Mouse (Mus musculus) limb, embryonic 10.5 days (tissue): ENCODE measurements at regions not wholly inside any gene's neighbourhood (a gene's known extent, or its start where the extent isn't known, plus 50 kb on each side); places are given as distances from the start of the nearest gene placed in this dataset.

Experiments
- DNase-seq: peaks from one replicate; pipeline ENCODE4 v3.0.0-alpha.2; 2017; ENCODE audit warnings: low spot score
- H3K27ac ChIP-seq: fragments of 300-500 bp; sonication (generic); 2 replicates; pipeline ENCODE4 v1.5.1; 2016; ENCODE audit warnings: mild to moderate bottlenecking
- H3K27me3 ChIP-seq: fragments of 300-500 bp; sonication (generic); 2 replicates; pipeline ENCODE4 v1.6.1; 2016; ENCODE audit warnings: low read depth, mild to moderate bottlenecking; ENCODE audit not compliant: poor library complexity, severe bottlenecking
- H3K36me3 ChIP-seq: fragments of 300-500 bp; sonication (generic); 2 replicates; pipeline ENCODE4 v1.6.1; 2016; ENCODE audit warnings: mild to moderate bottlenecking, moderate library complexity
- H3K4me1 ChIP-seq: fragments of 300-500 bp; sonication (generic); 2 replicates; pipeline ENCODE4 v1.6.1; 2016
- H3K4me3 ChIP-seq: fragments of 300-500 bp; sonication (generic); 2 replicates; pipeline ENCODE4 v1.5.1; 2016; ENCODE audit warnings: mild to moderate bottlenecking, moderate library complexity
- H3K9me3 ChIP-seq: fragments of 300-500 bp; sonication (generic); replicated peaks from 2 replicates; pipeline ENCODE4 v1.6.1; 2016; ENCODE audit warnings: mild to moderate bottlenecking
- WGBS: fragments of 180-500 bp; shearing (Covaris S2); methylation state at CpG from one replicate; pipeline ENCODE4 v1.1.7; 2016; 5-methylcytosine and 5-hydroxymethylcytosine counted together

DNA sequence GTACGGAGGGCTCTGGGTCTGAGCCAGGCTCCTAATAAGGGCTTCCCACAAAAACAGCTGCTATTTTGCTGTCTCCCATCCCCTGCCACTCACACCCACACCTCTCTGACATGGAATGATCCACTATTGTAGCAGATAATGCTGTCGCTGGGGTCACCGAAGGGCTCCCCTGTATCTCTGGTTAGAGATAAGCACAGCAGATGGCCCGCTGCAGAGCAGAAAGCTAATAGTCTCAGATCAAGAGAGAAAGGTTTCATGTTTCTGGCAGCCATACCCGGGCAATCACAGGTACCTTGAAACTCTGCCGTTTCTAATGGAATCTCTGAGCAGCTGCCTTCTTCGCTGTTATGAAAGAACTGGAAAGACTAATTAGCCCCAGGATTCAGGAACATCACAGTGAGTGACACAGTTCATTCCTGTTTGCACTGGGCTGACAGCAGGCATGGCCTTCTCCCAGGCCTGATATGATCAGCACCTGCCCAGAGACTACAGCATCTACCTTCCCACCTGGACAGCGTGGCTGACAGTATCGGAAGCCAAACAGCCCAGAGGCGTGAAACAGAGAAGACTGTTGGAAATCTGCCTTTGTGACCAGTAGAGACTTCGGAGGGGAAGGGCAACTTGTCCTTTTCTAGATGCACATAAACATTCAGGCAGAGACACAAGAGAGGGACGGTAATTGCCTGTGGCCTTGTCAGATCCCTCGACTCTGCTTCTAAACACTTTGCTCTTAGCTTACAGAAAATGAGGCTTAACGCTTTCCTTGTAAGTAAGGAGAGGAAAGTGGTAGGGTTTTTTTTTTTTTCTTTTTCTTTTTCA is 193.5 kb upstream of the Epha4 start:
- DNase-seq = no peak
- H3K27me3 ChIP-seq = no peaks in the 10 kb centered on the region
- WGBS = 38% methylated on average over 14 of the region's 14 CpGs
- no peak overlapping the region for H3K27ac ChIP-seq
- peaks cover 6% of the 10 kb centered on the region for H3K4me1 ChIP-seq
- H3K4me3 ChIP-seq = no peak overlapping the region
- no peaks in the 10 kb centered on the region for H3K9me3 ChIP-seq
- H3K36me3 ChIP-seq = no peaks in the 10 kb centered on the region

DNA sequence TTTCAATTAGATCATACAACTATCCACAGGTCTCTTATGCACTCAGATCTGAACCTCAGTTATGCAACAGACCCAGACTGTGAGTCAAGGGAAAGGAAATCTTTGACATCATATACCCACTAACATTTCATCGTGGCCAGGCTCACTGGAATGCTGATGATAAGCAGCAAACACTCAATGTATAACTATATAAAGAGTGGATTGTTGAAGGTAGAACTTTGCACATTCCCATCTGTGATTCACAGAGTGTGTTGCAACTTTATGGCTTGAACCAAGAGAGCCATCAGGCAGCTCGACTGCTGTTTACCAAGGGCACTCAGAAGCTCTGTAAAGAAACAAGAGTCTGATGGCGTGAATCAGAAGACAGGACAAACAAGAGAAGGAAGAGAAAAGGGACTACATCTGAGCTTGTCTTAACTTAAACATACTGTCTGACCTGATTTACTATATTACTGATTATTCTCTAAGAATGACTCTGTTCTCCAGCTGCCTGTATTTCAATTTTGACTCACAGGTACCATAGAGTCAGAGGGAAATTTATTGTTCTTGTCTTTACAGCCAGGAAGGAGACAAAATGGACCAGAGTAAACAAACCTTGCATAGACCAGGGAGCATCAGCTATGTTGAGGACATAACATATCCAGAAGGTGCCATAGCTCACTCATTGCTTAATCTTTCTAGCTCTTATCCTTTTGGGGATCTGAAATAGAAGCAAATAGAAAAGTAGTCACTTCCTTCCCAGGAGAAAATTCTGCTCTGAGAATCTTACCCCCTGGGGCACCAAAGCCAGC is 180.5 kb upstream of the Epha4 start:
- Histone ChIP-seq H3K27ac (no peak overlapping the region), H3K4me3 (no peak overlapping the region), H3K9me3 (no peaks in the 10 kb centered on the region), H3K27me3 (no peaks in the 10 kb centered on the region), H3K36me3 (no peaks in the 10 kb centered on the region), H3K4me1 (no peaks in the 10 kb centered on the region)
- no peak for DNase-seq
- WGBS = 73% methylated on average over 3 of the region's 3 CpGs

DNA sequence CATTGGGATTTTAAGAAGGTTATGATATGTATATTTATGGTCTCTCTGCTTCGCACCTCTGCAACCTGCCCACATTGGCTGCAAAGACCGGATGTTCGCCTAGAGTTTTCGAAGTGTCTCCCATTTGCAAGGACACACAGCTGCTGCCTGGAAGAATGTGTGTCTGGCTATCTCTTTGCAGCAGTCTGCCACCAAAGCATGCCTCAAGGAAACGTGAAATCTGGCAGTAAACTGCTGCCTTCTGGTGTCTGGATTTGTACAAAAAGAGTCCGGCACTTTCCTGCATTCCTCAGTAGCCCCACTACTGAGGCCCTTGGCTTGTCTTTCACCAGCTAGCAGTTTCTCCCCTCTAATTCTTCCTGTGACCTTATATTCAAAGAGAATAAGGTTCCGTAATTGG is 148.5 kb upstream of the Epha4 start:
- no peaks in the 10 kb centered on the region for H3K4me1 ChIP-seq
- H3K9me3 ChIP-seq = no peaks in the 10 kb centered on the region
- no peak for DNase-seq
- no peak overlapping the region for H3K4me3 ChIP-seq
- no peaks in the 10 kb centered on the region for H3K27me3 ChIP-seq
- no peak overlapping the region for H3K27ac ChIP-seq
- H3K36me3 ChIP-seq = no peaks in the 10 kb centered on the region
- WGBS = 84% methylated on average over 7 of the region's 7 CpGs

DNA sequence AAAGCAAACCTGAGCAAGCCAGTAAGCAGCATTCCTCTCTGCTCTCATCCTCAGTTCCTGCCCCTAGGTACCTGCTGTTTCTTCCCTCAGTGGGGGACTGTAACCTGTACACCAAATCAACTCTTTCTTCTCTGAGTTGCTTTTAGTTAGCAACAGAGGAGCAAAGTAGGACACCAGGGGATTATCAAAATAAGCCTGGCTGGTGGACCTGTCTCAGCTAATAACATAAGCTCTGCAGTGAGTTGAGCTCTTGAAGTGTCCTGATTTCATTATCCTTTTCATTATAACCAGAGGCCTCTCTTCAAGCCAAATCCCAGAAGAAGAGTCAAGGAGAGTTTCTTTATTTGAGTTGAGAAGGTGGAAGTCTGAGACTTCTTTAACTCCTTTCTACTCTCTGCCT is 145.5 kb upstream of the Epha4 start:
- Histone ChIP-seq H3K4me1 (no peaks in the 10 kb centered on the region), H3K27me3 (no peaks in the 10 kb centered on the region), H3K27ac (no peak overlapping the region), H3K9me3 (no peaks in the 10 kb centered on the region), H3K4me3 (no peak overlapping the region), H3K36me3 (no peaks in the 10 kb centered on the region)
- no peak for DNase-seq

DNA sequence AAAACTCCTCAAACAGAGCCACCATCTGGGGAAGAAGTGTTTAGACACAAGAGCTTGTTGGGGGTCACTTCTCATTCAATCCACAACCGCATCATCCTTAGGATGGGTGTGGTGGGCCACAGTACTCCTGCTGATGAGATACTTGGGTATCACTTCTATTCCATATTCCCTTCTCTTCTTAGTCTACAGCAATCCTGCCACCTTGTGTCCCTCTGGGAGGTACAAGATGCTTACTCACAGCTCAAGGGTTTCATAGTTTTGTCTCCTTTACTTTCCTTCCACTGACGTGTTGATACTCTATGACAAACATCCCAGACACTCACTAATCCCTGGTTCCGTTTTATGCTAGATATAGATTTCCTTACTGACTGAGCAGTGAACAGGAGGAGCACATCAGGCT is 122.1 kb upstream of the Epha4 start:
- H3K4me3 ChIP-seq = no peak overlapping the region
- no peaks in the 10 kb centered on the region for H3K9me3 ChIP-seq
- no peak overlapping the region for H3K27ac ChIP-seq
- no peaks in the 10 kb centered on the region for H3K36me3 ChIP-seq
- 84% methylated on average over 3 of the region's 3 CpGs for WGBS
- H3K27me3 ChIP-seq = no peaks in the 10 kb centered on the region
- peaks cover 6% of the 10 kb centered on the region; the same call in 1 of the 2 replicates for H3K4me1 ChIP-seq
- DNase-seq = no peak

DNA sequence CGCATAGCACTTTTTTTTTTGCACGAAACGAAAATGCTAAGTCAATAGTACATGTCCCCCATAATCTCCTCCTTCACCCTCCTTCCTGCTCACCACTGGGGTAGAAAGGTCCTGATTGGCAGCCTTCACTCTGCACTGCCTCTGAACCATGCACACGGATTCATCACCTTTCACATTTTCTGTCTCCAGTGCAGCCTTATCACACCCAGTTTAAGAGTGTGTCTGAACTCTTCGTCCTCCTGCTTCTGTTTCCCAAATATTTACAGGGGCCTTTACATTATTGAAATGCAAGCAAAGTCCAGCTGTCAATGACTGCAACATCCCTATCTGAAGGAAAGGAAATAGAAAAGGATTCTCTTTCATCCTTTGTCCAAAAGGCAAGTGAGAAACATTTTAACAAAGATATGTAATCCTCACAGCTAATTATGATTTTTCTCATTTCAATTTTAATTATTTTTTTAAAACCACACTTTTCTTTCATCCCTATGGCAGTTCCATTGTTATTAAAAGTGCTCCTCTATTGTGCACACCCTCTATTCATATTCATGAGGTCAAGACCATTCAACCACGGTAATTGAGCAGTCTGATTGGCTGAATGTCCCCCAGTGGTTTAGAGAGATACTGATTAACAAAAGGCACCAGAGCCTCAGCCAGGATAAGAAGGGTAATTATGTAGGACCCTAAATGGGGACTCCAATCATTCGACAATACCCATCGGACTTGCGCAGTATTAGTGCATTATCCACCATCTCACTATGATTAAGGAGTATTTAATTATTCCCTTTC is 114.8 kb upstream of the Epha4 start:
- Histone ChIP-seq H3K9me3 (no peaks in the 10 kb centered on the region), H3K36me3 (no peaks in the 10 kb centered on the region), H3K27ac (no peak overlapping the region), H3K4me1 (no peaks in the 10 kb centered on the region), H3K27me3 (no peaks in the 10 kb centered on the region), H3K4me3 (no peak overlapping the region)
- DNase-seq = no peak
- WGBS = 57% methylated on average over 9 of the region's 9 CpGs

DNA sequence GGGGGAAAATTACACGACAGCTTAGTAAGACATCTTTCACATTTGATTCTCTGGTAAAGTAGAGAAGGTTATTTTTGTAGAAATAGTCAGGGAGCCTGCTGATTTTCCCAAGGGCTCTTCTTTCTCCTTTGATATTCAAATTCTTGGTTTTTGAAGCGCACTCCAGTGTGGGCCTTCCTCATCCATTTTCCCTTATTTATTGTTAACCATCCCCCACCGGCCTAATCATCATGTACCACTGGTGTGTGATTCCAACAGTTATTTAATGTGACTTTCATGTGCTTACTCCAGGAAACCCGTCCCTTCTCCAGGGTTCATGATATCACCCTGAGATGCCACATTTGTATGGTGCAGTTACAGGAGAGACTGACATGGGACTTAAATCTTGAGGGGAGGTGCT is 114.0 kb upstream of the Epha4 start:
- no peak overlapping the region for H3K4me3 ChIP-seq
- no peak for DNase-seq
- WGBS = 62% methylated on average over 4 of the region's 4 CpGs
- H3K27ac ChIP-seq = no peak overlapping the region
- H3K27me3 ChIP-seq = no peaks in the 10 kb centered on the region
- no peaks in the 10 kb centered on the region for H3K4me1 ChIP-seq
- no peaks in the 10 kb centered on the region for H3K36me3 ChIP-seq
- no peaks in the 10 kb centered on the region for H3K9me3 ChIP-seq

DNA sequence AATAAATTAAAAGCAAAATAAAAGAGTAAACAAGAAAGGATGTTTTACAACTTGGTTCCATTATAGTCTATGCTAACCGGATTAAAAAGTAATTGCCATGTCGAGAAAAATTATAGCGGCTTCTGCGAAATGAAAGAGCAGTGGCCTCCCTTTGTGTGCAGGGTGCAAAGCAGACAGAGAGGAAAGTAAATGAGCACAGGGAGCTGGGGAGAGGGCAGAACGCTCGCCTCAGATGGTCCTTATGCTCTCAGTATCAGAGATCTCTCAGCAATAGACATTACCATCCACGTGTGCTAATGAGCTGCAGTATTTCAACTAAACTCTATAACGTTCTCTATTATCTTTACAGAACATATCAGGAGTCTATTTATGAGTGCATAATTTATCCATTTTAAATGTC is 102.6 kb upstream of the Epha4 start:
- Histone ChIP-seq H3K27ac (no peak overlapping the region), H3K9me3 (no peaks in the 10 kb centered on the region), H3K36me3 (no peaks in the 10 kb centered on the region), H3K4me3 (no peak overlapping the region), H3K27me3 (no peaks in the 10 kb centered on the region; the same call in 1 of the 2 replicates), H3K4me1 (0 out of 2 replicates have a peak, but pooled peaks cover 3% of the 10 kb centered on the region)
- DNase-seq = no peak
- 54% methylated on average over 8 of the region's 8 CpGs for WGBS

DNA sequence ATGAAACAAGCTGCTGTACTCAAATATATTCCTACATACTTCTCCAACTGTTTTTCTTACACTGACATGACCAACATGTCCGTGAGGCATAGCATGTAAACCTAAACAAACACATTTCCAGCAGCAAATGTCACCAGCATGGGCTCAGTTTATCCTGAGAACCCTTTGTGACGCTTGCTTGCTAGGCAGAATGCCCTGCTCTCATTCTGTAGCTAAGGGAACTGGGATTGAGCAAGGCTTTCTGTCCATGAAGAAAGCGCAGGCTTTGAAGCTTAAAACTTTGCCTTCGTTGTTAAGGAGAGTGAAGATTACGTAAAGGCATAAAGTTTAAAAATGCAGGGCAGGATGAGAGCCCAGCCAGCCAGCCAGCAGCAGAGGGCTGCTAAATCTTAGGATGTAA is 85.6 kb upstream of the Epha4 start:
- no peaks in the 10 kb centered on the region for H3K9me3 ChIP-seq
- H3K4me1 ChIP-seq = no peaks in the 10 kb centered on the region
- no peaks in the 10 kb centered on the region for H3K36me3 ChIP-seq
- no peaks in the 10 kb centered on the region for H3K27me3 ChIP-seq
- WGBS = 62% methylated on average over 5 of the region's 5 CpGs
- DNase-seq = no peak
- H3K27ac ChIP-seq = no peak overlapping the region
- no peak overlapping the region for H3K4me3 ChIP-seq

DNA sequence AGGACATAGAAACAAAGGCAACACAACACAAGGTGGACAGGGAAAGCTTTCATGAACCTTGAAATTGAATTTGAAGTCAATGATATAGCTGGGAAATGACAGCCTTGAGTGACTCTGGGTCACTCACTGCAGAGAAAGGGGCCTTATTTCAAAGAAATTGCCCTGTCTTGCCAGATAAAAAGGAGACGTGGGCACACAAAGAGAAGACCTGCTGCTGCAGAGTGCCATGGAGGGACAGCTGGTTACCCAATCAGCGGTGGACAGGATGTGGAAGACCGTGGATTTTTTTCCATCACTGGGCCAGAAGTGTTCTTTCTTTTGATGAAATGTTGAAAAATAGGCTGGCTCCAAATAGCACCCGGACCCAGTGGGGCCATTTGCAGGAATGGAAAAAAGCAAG is 77.8 kb upstream of the Epha4 start:
- Histone ChIP-seq H3K27ac (no peak overlapping the region), H3K4me1 (no peaks in the 10 kb centered on the region), H3K9me3 (no peaks in the 10 kb centered on the region), H3K4me3 (no peak overlapping the region), H3K36me3 (no peaks in the 10 kb centered on the region), H3K27me3 (no peaks in the 10 kb centered on the region)
- DNase-seq = no peak
- WGBS = 90% methylated on average over 4 of the region's 4 CpGs

DNA sequence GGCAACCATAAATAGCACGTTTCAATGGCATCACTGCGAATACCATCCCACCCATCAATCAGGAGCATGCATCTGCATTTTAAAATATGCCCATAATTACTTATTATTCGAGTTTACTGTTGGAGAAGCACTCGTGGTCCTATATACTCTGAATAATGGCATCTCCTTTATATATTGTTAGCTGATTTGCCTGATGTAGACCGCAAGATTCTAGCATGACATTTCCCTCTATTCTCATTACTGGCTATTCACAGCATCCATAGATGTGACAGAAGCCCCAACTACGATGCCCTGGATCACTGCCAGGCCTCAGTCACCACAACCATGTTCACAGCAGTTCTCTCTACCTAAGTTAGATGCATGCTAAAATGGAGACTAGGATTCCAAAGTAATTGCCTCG is 77.4 kb upstream of the Epha4 start:
- DNase-seq = no peak
- WGBS = 86% methylated on average over 7 of the region's 7 CpGs

DNA sequence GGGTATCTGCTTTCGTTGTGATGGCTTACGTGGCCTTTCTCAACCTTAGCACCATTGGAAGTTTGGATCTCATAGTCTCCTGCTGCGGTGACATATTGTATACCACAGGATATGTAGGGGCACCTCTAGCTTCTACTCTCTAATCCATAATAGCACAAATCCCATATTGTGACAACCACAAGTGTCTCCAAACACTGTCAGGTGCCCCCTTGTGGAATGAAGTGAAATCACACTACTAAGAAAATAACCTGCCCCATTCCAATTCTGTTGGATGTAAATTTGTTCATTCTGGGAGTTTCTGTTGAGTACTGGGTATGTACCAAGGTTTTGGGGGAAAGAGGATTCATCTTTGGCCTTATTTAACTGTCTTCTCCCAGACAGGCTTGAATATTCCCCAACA is 74.5 kb upstream of the Epha4 start:
- no peak for DNase-seq
- H3K9me3 ChIP-seq = no peaks in the 10 kb centered on the region
- H3K36me3 ChIP-seq = no peaks in the 10 kb centered on the region
- no peaks in the 10 kb centered on the region for H3K4me1 ChIP-seq
- H3K4me3 ChIP-seq = no peak overlapping the region
- no peak overlapping the region for H3K27ac ChIP-seq
- 91% methylated on average over 3 of the region's 3 CpGs for WGBS
- no peaks in the 10 kb centered on the region for H3K27me3 ChIP-seq

More for the DNA sequence above, 77.4 kb upstream of the Epha4 start:
- no peaks in the 10 kb centered on the region for H3K27me3 ChIP-seq
- H3K4me1 ChIP-seq = no peaks in the 10 kb centered on the region
- H3K27ac ChIP-seq = no peak overlapping the region
- H3K36me3 ChIP-seq = no peaks in the 10 kb centered on the region
- H3K4me3 ChIP-seq = no peak overlapping the region
- no peaks in the 10 kb centered on the region for H3K9me3 ChIP-seq

DNA sequence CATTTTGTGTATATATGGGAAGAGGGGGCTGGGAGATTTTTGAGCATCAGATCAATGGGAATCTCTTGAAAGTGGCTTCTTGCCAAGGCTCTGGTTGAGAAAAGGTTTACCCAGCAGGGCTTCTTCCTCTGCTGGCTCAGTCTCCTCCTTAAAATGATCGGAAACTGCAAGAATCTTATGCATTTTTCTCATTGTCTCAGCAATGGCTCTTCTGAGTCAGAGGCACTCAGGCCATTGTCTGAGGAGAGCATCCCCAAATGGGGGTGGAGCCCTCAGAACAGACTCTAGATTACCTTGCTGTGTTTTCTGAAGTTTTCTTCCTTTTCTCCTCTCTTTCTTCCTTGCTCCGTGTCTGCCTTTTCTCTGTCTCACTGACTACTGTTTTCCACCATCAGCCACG is 70.6 kb upstream of the Epha4 start:
- H3K27me3 ChIP-seq = no peaks in the 10 kb centered on the region
- no peaks in the 10 kb centered on the region for H3K9me3 ChIP-seq
- no peak for DNase-seq
- no peaks in the 10 kb centered on the region for H3K36me3 ChIP-seq
- 75% methylated on average over 3 of the region's 3 CpGs for WGBS
- no peak overlapping the region for H3K27ac ChIP-seq
- no peaks in the 10 kb centered on the region for H3K4me1 ChIP-seq
- H3K4me3 ChIP-seq = no peak overlapping the region
